Mouse (Mus musculus) 3134 (cell line): ENCODE measurements around the gene Ldhal6b.

Experiments used
- DNase-seq: peaks from one replicate; pipeline ENCODE4 v3.0.0-alpha.2; 2011; ENCODE audit warnings: low spot score; ENCODE audit not compliant: insufficient read length; ENCODE audit errors: extremely low read depth

Gene Ldhal6b

GRCm38 (mm10) chr17:5411205-5411604, 7.4 kb downstream of the Ldhal6b start:
- DNase-seq: no peak

DNA sequence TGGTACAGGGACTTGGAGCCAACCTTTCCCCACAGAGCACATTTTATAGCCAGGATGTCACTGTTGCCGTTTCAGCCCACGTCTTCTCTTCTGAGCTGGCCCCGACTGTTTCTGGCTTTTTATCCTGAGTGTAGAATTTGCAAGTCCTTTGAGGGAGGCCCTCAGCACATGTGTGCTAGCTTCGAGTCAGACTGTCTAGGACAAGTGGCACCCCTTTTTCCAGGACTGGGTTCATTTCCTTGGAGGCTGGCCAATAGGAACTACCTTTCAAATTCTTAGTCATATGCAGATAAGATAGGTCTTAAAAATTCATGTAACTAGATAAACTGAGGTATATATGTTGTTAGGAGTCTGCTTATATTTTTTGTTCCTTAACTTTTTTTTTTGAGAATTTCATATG, 8.2 kb downstream of the Ldhal6b start:
- DNase-seq: no peak

- no peak for DNase-seq
Measured at GRCm38 (mm10) chr17:5407030-5407429, 11.5 kb downstream of the Ldhal6b start.

DNA sequence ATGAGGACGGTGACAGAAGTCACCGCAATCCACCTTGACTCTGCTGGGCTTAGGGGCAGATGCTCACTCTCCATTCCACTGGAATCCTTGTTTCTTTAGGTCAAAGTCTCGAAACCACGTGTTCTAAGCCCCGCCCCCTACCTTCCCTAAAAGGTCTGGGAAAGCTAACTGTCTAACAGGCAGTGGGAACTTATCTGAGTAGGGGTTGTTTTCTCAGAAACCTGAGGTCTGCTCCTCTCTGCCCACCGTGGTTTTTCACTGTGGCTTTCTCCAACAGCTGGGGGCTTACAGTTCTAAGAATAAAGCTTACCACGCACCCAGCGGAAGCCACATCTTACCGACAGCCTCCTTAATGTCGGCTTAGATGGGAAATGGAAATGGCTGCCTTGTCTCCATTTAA, 12.0 kb downstream of the Ldhal6b start:
- no peak for DNase-seq

DNA sequence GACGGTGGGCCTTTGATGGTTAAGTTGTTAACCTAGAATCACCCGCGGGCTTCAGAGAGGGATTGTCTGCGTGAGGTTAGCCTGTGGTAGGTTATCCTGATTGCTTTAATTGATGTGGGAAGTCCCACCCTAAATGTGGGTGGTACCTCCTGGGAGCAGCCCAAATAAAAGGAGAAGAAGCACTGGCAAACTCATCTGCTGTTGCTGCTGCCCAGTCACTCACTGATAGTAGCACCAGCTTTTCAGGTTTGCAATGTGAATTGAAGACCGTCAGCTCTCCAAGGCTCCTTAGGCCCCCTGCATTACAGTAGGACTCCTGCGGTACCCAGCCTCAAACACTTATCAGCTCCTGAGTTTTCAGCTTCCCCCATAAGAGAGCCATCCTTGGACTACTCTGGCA, 14.7 kb downstream of the Ldhal6b start:
- no peak for DNase-seq

DNA sequence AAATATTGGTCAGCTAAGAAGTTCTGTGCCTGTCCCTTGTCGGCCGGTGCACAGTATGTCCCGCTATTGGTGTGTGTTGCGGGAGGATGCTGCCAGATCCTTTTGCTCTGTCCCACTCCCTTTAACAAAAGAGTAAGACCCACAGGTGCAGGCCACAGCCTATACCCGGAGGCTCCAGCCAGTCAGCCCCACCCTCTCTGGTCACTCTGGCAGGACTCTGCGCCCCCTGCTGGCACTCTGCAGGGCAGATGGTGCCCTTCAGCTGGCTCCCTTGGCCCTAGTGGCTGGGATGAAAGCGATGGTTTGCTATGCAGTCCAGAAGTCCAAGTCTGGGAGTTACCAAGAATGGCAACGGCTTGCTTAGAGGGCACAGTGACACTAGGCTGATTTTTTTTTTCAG, 15.9 kb downstream of the Ldhal6b start:
- peak; percentile 75 for DNase-seq

GRCm38 (mm10) chr17:5402069-5402468, 16.5 kb downstream of the Ldhal6b start:
- peak; percentile 75 for DNase-seq

DNA sequence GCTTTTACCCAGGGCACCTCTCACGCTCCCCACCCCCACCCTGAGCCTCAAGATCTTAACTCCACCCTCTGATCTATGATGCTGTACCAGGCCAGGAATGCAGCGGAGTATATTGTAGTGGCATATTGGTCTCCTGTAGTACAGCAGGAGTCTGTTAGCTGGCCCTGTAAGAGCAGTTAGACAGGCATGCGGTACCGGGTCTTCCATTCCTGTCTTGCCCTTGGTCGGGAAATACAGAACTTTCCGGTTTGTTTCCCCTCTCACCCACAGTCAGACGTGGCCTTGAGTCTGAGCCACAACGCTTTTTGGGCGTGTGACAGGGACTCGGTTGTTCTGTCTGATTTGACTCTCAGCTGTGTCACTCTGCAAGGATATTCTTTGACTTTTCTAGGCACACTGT, 17.3 kb downstream of the Ldhal6b start:
- DNase-seq: no peak

- DNase-seq: no peak
Measured at GRCm38 (mm10) chr17:5400435-5401090, 18.0 kb downstream of the Ldhal6b start.

DNA sequence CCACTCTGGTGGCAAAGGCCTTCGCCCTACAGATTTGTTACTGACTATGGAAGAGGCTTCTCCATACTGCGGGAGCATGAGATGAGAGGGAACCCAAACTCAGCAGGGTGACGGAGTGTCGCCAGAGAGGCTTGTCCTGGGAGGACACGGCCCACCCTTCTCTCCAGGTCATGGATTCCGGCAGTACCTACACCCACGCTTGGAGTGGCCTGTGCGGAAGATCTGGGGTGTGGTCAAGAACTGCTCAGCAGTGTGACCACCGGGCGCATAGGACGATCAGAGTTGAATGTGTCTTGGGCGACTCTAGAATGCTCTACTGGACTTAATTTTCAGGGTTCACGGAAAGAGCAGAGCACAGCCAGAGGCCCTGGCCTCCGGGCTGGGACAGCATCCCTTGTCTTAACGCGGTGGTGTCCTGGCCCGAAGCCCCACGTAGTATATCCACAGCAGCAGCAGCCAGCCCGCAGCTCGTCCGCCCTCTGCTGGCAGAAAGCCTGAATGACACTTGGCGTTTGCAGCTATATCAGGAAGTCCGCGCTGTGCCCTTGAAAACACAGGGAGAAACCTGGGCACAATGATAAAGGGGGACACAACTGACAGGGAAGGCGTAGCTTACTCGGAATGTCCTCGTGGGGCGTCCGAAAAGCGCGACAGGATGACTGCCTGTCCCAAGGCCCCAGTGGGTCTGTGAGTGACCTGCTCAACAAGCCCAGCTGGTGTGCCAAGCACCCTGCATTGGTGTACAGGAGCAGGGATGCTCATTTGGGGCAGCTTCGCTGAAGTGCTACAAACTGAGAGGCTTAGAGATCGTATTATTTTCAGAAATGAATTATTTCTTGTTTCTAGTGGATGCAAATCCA, 21.2 kb downstream of the Ldhal6b start:
- peak; percentile 66 for DNase-seq

- DNase-seq: no peak
Measured at GRCm38 (mm10) chr17:5396213-5396612, 22.4 kb downstream of the Ldhal6b start.

DNA sequence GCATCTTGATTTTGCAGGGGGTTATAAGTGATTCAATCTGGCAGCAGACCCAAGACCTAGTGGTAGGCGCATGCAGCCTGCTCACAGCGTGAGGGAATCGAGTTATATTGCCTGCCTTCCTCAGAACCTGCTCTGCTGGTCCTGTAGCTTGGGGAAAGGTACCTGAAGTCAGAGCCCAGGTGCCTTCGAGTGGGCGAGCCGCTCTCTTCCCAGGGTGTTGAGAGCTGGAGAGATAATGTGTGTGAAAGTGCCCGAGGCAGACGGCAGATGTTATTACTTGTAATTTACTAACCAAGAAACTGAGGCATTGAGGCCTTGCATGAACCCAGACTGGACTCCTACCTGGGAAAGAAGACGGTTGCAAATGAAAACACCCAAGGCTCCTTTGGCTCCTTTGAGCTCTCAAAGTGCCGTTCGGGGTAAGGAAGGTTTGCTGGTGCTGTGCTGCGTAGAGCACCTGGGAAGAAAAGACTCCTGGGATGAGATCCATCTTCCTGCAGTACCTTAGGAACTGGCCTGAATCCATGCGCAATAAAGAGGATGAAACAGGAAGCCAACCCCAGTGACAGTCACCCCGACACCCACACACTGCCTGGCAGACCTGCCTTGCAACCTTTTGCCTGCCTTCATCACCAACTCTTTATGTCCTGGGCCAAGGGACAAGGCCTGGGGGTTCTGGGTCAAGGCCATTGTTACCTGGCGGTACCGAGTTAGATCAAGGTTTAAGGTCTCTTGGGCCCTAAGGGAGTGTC, 22.9 kb downstream of the Ldhal6b start:
- no peak for DNase-seq

DNA sequence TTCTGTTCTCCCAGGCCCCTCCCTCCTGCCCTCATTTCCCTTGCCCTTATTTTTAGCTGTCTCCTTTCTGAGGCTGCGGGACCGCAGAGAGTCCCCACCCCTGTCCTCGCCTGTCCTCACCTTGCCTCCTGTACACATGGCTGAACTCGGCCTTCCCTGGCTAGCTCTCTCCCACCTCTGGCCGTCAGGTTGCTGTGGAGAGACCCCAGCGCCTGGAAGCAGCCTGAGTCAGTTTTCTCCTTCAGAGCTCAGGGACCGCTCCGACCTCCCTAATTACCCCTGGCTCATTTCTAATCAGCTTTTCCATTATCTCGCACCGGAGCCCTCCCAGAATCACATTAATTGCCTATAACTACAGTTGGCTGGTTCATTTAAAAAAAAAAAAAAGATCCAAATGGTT, 27.9 kb downstream of the Ldhal6b start:
- DNase-seq: no peak

GRCm38 (mm10) chr17:5388351-5388750, 30.2 kb downstream of the Ldhal6b start:
- no peak for DNase-seq

DNA sequence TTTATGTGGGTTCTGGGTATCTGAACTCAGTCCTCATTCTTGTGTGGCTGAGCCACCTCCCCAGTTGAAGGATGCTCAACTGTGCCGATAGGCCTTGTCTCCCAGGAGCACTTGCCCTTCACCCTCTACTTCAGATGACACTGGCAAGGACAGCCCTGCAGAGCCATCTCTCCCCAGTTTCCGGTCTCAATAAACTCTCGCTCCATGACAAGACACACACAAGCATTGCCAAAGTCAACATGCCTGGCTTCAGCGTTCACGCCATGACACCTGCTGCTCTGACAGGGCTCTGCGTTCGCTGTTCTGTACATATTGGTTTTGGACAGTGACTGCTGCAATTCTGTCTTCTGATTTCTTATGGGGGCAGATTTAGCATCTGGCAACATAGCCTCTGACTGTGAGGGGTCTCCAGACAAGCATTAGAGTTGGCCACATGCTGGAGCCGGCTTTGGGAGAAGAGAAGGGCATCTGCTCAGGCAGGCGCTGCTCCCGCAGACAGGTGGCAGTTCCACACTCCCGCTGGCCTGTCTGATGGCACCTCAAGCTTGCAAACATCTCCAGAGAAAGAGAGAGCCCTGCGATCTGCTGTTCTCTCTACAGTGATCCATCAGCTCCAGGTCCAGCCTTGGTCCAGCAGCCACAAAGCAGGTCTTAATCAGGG, 31.6 kb downstream of the Ldhal6b start:
- DNase-seq: no peak

GRCm38 (mm10) chr17:5385694-5386093, 32.9 kb downstream of the Ldhal6b start:
- DNase-seq: no peak

- peak; percentile 32 for DNase-seq
Measured at GRCm38 (mm10) chr17:5377930-5378310, 40.6 kb downstream of the Ldhal6b start.

DNA sequence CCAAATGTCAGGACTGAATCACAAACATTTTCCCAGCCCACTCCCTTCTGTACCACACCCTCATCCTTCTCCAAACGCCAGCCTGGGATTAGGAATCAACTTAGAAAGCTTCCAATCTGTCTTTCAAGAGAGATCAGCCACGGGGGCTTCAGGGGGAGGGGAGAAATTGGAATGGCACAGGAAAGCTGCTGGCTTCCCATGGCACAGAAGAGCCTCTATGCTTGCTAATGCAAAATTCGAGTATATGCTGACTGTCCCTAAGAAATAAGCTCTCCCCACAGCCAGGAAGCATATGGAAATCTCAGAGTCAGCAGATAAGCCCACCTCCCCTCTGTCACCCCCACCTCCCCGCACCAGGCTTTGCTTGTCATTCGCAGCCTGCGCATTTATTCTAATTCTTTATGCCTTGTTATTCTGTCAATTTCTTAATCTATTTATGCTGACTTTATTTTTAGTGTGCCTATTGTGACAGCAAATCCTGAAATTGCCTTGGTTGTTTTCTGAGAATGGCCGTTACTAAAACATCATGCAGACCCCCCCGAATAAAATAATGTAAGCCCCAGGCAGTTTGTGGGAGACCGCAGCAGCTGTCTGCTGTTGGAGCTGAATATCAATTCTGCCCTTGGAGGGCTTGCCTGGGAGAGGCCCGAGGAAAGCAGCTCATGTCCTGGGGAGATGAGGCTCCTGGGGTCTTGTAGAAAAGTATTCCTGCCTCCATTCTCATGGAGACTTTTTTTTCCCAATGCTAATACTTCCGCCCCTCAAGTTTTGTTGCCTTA, 41.2 kb downstream of the Ldhal6b start:
- DNase-seq: no peak

DNA sequence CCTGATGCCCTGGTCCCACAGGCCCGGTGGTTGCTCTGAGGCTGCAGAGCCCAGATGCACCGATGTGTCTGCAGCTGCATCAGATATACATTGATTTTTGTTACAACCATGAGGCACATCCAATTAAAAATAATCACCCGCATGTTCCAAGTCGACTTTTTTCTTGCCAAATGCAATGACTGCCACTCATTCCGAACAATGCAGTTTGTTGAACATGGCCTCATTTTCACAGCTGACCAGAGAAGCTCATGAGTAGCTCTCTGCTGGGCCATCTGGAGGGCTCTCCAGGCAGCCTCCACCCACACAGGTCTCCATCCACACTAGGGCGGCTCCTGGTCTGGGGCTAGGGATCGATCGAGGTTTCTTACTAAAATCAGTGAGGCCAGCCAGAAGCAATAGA, 45.6 kb downstream of the Ldhal6b start:
- DNase-seq: no peak

DNA sequence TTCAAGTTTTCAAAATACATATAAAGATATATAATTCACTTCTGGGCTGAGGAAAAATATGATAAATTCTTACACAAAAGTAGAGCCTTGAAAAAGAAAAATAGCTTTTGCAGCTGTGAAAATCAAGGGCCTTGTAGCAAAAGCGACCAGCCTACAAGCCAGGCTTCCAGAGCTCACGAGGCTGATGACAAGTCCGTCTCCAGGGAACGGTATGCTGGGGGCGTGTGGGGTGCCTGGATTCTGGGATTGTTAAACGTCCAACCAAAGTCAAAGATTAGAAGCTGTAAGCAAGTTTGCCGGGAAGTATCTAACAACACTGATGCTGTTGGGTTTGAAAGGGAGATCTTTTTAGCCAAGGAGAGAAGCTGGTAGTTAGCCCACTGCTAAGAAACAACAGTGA, 47.0 kb downstream of the Ldhal6b start:
- DNase-seq: no peak
